Mouse (Mus musculus) adipocyte (in vitro differentiated cells): ENCODE measurements at regions not wholly inside any gene's neighbourhood (a gene's known extent, or its start where the extent isn't known, plus 50 kb on each side); places are given as distances from the start of the nearest gene placed in this dataset.
A peak's percentile ranks its signal among the peaks of the same experiment; 100 is the strongest.

Source experiments
- DNase-seq: peaks from one replicate; pipeline ENCODE4 v3.0.0-alpha.2; 2016; ENCODE audit warnings: low spot score

- DNase-seq = no peak
These were observed 386.1 kb downstream of the Efnb2 start for GRCm38 (mm10) chr8:8274987-8275386.

- peak; percentile 30 for DNase-seq
These were observed 386.8 kb downstream of the Efnb2 start for GRCm38 (mm10) chr8:8274211-8274641.

GRCm38 (mm10) chr8:8258855-8259254 lies 402.2 kb downstream of the Efnb2 start:
- no peak for DNase-seq

- no peak for DNase-seq
These were observed 402.8 kb downstream of the Efnb2 start for GRCm38 (mm10) chr8:8258231-8258638.

GRCm38 (mm10) chr8:8256327-8256726 lies 404.7 kb downstream of the Efnb2 start:
- no peak for DNase-seq

GRCm38 (mm10) chr8:8254446-8254845 lies 406.6 kb downstream of the Efnb2 start:
- DNase-seq = no peak

- no peak for DNase-seq
These were observed 416.4 kb downstream of the Efnb2 start for GRCm38 (mm10) chr8:8244599-8244998.

- DNase-seq = no peak
These were observed 419.1 kb downstream of the Efnb2 start for GRCm38 (mm10) chr8:8241755-8242501.

- no peak for DNase-seq
These were observed 419.9 kb downstream of the Efnb2 start for GRCm38 (mm10) chr8:8241051-8241688.

GRCm38 (mm10) chr8:8239489-8239888 lies 421.6 kb downstream of the Efnb2 start:
- DNase-seq = no peak

- DNase-seq = no peak
These were observed 423.0 kb downstream of the Efnb2 start for GRCm38 (mm10) chr8:8238051-8238450.

GRCm38 (mm10) chr8:8233616-8234015 lies 427.4 kb downstream of the Efnb2 start:
- DNase-seq = no peak

- no peak for DNase-seq
These were observed 427.9 kb downstream of the Efnb2 start for GRCm38 (mm10) chr8:8233156-8233555.

GRCm38 (mm10) chr8:8231996-8232632 lies 428.9 kb downstream of the Efnb2 start:
- DNase-seq = no peak

- no peak for DNase-seq
These were observed 429.6 kb downstream of the Efnb2 start for GRCm38 (mm10) chr8:8231308-8231985.

GRCm38 (mm10) chr8:8225994-8226393 lies 435.0 kb downstream of the Efnb2 start:
- DNase-seq = no peak

- DNase-seq = peak; percentile 69
These were observed 435.7 kb downstream of the Efnb2 start for GRCm38 (mm10) chr8:8225175-8225830.

- DNase-seq = no peak
These were observed 440.5 kb downstream of the Efnb2 start for GRCm38 (mm10) chr8:8220395-8221031.

GRCm38 (mm10) chr8:8219701-8220394 lies 441.2 kb downstream of the Efnb2 start:
- DNase-seq = no peak

- DNase-seq = no peak
These were observed 468.0 kb downstream of the Efnb2 start for GRCm38 (mm10) chr8:8193036-8193435.

GRCm38 (mm10) chr8:8186046-8186445 lies 475.0 kb downstream of the Efnb2 start:
- no peak for DNase-seq
